Mouse (Mus musculus) intestine, embryonic 16.5 days (tissue): Measurements from ENCODE around the gene Arhgap6. TPM values are rescaled to one million over a fixed set of nuclear protein-coding genes. Genes with fewer than 3 reads are reported as not detected.
A peak's percentile ranks its signal among the peaks of the same experiment; 100 is the strongest.
"Not testable (repeated sequence)": the region's sequence is repeated elsewhere in the genome, so short reads cannot be mapped to it uniquely, and the experiment has no call there.

ENCODE experiments used
- ATAC-seq: fragments of 200-750 bp; cut with Nextera tagmentation; 2 replicates; pipeline ENCODE4 v1.8.0; 2017; ENCODE audit warnings: moderate TSS enrichment, moderate library complexity
- H3K27ac ChIP-seq: fragments of 300-500 bp; sonication (generic); 2 replicates; pipeline ENCODE4 v1.5.1; 2014; ENCODE audit warnings: mild to moderate bottlenecking, low read length
- H3K27me3 ChIP-seq: fragments of 300-500 bp; sonication (generic); replicated peaks from 2 replicates; pipeline ENCODE4 v1.6.1; 2014; ENCODE audit warnings: low read length, control low read depth, mixed read lengths; ENCODE audit not compliant: control insufficient read depth, insufficient read depth
- H3K36me3 ChIP-seq: fragments of 300-500 bp; sonication (generic); 2 replicates; pipeline ENCODE4 v1.6.1; 2014; ENCODE audit warnings: low read length, control low read depth; ENCODE audit not compliant: control insufficient read depth, insufficient read depth
- H3K4me1 ChIP-seq: fragments of 300-500 bp; sonication (generic); 2 replicates; pipeline ENCODE4 v1.6.1; 2014; ENCODE audit warnings: low read length, control low read depth, mixed read lengths; ENCODE audit not compliant: control insufficient read depth, insufficient read depth
- H3K4me2 ChIP-seq: fragments of 300-500 bp; sonication (generic); 2 replicates; pipeline ENCODE4 v1.6.1; 2014; ENCODE audit warnings: low read depth, low read length, control low read depth
- H3K4me3 ChIP-seq: fragments of 300-500 bp; sonication (generic); 2 replicates; pipeline ENCODE4 v1.5.1; 2014; ENCODE audit warnings: mild to moderate bottlenecking, low read length
- H3K9ac ChIP-seq: fragments of 300-500 bp; sonication (generic); 2 replicates; pipeline ENCODE4 v1.6.1; 2014; ENCODE audit warnings: low read depth, low read length
- H3K9me3 ChIP-seq: fragments of 300-500 bp; sonication (generic); 2 replicates; pipeline ENCODE4 v1.6.1; 2016; ENCODE audit warnings: low read length, control low read depth; ENCODE audit not compliant: control insufficient read depth
- WGBS: fragments of 180-500 bp; shearing (Covaris S2); extraction: QIAGEN DNeasy Blood & Tissue Kit; methylation state at CpG from one replicate; pipeline ENCODE4 v1.1.7; 2014; 5-methylcytosine and 5-hydroxymethylcytosine counted together
- polyA plus RNA-seq: library from polyadenylated mRNA; unstranded; fragments of >200 nt; fragmentation: Nextera tagmentation; extraction: Ambion mirVana; gene quantifications from 2 replicates; pipeline ENCODE4 v1.2.1, GENCODE M21; 2015

Arhgap6 gene
- polyA plus RNA-seq, 1 experiment from 2014 or later, result 4.0 TPM

DNA sequence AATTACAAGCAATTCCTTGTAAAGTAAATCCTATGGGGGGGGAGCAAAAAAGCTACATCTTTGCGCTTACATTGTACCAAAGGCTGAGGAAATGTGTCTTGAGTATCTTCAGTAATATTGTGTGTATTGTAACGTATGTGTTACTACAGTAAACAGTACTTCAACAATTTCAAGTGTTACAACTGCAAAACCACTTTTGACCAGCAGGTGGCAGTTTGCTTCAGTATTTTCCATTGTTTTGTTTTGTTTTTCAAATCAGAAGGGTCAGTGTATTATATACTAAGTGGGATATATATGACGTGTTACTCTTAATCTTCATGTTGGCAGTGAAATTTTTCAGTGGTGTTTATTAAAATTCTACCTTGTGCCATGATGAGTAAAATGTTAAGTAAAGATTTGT is 509.0 kb downstream of the Arhgap6 start:
- 36% methylated on average over 3 of the region's 3 CpGs for WGBS
- H3K4me2 ChIP-seq, result no peak overlapping the region
- H3K4me1 ChIP-seq, result no peaks in the 10 kb centered on the region
- no peak for ATAC-seq
- no peaks in the 10 kb centered on the region for H3K9me3 ChIP-seq
- no peak overlapping the region for H3K4me3 ChIP-seq
- H3K9ac ChIP-seq, result no peak overlapping the region
- no peak overlapping the region for H3K27ac ChIP-seq
- no peaks in the 10 kb centered on the region for H3K36me3 ChIP-seq
- no peaks in the 10 kb centered on the region for H3K27me3 ChIP-seq

DNA sequence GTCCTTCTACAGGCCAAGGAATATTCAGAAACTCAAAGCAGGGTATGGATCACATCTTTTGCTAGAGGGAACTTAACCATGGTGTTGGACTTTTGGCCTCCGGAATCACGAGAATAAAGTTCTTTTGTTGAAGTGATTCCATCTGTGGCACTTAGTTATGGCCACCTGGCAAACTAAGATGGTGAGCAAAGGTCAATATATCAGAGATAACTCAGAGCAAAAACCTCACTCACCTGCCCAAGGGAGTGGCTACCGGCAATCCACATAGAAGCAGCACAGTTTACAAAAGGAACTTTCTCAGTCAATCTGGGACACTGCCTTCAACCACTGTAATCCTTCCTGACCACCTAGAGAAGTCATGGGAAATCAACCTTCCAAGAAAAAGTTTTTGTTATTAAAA is 513.7 kb downstream of the Arhgap6 start:
- WGBS, result 67% methylated on average over 3 of the region's 3 CpGs
- H3K36me3 ChIP-seq, result no peaks in the 10 kb centered on the region; the same call in 1 of the 2 replicates
- H3K9ac ChIP-seq, result no peak overlapping the region
- ATAC-seq, result peak; percentile 92
- no peak overlapping the region for H3K4me3 ChIP-seq
- H3K4me1 ChIP-seq, result no peaks in the 10 kb centered on the region
- no peak overlapping the region for H3K4me2 ChIP-seq
- H3K27me3 ChIP-seq, result no peaks in the 10 kb centered on the region
- no peak overlapping the region for H3K27ac ChIP-seq
- H3K9me3 ChIP-seq, result no peaks in the 10 kb centered on the region

DNA sequence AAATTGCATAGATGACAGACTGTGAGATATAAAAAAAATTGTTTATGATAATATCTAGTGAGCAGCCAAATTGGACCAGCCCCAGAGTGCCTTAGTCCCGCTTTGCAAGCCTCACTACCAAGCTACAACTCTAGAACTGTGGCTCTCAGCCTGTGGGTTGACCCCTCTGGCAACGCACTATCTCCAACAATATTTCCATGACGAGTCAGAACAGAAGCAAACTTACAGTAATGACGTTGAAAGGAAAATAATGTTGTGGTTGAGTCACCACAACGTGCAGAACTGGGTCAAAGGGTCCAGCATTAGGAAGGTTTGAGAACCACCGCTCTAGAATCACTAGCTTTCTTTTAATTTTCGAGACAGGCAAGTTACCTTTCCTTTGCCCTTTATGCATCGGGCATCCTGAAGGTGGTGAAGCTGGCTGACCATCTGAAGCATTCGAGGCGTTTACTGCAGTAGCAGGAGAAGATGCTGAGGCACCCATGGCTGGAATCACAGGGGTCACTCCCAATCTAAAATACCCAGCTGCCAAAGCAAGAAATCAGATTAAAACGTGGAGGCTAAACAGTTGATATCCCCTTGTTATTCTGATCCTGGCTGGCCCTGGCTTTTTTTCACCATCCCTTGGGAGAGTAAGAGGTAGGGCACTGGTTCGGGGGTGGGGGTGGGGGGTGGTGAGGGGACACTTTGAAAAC is 524.3 kb downstream of the Arhgap6 start:
- peak overlapping the region; percentile 34 for H3K4me2 ChIP-seq
- H3K9me3 ChIP-seq, result no peaks in the 10 kb centered on the region
- H3K36me3 ChIP-seq, result no peaks in the 10 kb centered on the region
- peak overlapping the region; percentile 77 for H3K9ac ChIP-seq
- no peaks in the 10 kb centered on the region for H3K27me3 ChIP-seq
- H3K27ac ChIP-seq, result no peak overlapping the region
- no peaks in the 10 kb centered on the region for H3K4me1 ChIP-seq
- WGBS, result 38% methylated on average over 12 of the region's 12 CpGs
- H3K4me3 ChIP-seq, result peak overlapping the region; percentile 61
- no peak for ATAC-seq

DNA sequence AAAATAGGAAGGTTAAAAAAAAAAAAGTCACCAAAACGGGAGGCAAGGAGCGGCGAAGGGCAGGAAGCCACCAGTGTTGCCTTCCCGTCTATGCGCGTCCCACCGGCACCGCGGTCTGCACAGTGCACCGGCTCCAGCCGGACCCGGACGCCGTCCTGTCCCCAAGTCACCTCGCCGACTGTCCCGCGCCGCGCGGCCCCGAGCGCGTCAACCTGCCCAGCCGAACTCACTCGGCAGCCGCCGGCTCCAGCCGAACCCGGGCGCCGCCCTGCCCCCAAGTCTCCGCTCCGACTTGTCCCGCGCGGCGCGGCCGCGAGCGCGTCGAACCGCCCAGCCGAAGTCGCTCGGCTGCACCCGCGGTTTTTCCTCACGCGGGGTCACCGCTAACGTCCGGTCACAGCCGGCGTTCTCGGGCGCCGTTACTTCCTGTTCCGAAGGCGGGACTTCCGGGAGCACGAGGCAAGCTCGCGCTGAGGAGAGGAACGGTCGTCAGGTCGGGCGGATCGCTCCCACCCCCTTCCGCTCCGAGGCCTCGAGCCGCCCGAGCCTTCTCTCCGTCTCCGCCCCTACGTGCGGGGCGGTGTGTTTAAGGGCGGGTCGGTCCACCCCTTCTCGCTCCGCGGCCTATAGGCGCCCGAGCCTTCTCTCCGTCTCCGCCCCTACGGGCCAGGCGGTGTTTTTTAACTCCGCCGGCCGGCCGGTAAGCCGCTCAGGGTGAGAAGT is 525.2 kb downstream of the Arhgap6 start, which contains the start of gene Hccs:
TSS of gene Hccs (minus strand) at position 428 of the 723 bp plus-strand sequence.
- peak; percentile 100 for ATAC-seq
- H3K4me1 ChIP-seq, result no peaks in the 10 kb centered on the region
- H3K9me3 ChIP-seq, result no peaks in the 10 kb centered on the region
- H3K27me3 ChIP-seq, result no peaks in the 10 kb centered on the region
- peak within 1 kb of the TSS; percentile 81 for H3K27ac ChIP-seq
- 17% methylated on average over 80 of the region's 97 CpGs for WGBS
- H3K4me2 ChIP-seq, result peak within 1 kb of the TSS; percentile 34
- no peaks in the 10 kb centered on the region for H3K36me3 ChIP-seq
- H3K9ac ChIP-seq, result peak within 1 kb of the TSS; percentile 77
- H3K4me3 ChIP-seq, result peak within 1 kb of the TSS; percentile 61

DNA sequence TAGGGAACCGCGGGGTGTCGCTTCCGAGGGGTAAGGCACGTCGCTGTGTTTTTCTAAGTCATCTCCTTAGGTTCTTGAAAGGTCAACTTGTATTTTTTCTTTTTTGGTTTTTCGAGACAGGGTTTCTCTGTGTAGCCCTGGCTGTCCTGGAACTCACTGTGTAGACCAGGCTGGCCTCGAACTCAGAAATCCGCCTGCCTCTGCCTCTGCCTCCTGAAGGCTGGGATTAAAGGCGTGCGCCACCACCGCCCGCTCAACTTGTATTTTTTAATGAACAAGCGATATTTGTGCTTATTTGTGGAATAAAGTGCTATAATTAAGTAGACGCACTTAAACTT is 525.7 kb downstream of the Arhgap6 start:
- not testable (repeated sequence) for H3K27ac ChIP-seq, H3K27me3 ChIP-seq, H3K9me3 ChIP-seq, H3K4me1 ChIP-seq, H3K36me3 ChIP-seq, H3K9ac ChIP-seq
- WGBS, result 27% methylated on average over 15 of the region's 15 CpGs
- Histone ChIP-seq H3K4me3 (peak overlapping the region; percentile 61), H3K4me2 (peak overlapping the region; percentile 32)
- ATAC-seq, result peak; percentile 14; the same call in 1 of the 2 replicates

DNA sequence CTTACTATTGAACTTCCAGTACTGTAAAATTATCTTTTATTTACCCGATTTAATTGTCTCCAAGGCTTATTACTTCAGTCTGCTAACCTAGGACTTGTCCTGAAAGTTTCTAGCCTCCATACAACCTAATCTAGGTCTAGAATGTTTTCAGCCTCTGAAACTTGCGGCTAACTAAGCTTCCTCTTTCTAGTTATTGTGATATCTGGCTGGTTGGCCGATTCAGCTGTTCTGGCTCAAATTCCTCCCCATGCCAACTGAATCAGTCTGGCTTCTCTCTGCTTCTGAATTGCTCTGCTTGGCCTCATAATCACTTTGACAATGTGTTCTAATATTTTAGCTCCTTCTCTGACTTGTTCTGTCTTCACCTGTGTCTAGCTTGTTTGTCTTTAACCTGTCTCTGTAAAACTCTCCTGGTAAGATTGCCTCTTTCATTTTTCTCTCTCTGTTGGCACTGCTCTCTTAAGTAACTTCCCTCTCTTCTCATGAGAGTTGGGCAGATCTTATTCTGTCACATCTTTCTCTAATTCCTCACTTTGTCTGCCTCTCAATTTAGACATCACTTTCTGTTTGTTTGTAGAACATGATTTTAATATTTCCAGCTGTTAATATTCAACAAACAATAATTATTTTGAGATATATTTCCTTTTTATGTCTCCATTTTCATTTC is 531.2 kb downstream of the Arhgap6 start:
- H3K27ac ChIP-seq, result no peak overlapping the region
- H3K36me3 ChIP-seq, result no peaks in the 10 kb centered on the region
- no peak for ATAC-seq
- no peaks in the 10 kb centered on the region for H3K27me3 ChIP-seq
- 83% methylated on average over 3 of the region's 3 CpGs for WGBS
- no peaks in the 10 kb centered on the region for H3K9me3 ChIP-seq
- H3K9ac ChIP-seq, result no peak overlapping the region
- H3K4me1 ChIP-seq, result no peaks in the 10 kb centered on the region
- no peak overlapping the region for H3K4me2 ChIP-seq
- no peak overlapping the region for H3K4me3 ChIP-seq

DNA sequence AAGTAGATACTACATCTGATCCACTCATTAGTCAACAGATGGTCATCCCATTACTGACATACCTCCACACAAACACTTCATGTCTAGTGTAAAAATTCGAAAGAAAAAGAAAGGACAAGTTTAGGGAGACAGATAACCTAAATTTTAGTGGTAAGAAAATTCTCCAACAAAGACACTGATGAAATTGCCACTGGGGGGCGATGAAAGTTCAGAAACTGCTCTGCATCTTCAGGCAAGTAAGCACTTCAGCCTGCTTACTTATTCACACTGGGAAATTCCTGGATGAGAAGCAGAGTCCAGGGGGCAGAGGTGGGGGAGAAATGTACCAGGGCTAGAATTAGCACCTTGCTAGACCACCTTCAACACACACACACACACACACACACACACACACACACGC is 537.4 kb downstream of the Arhgap6 start:
- H3K36me3 ChIP-seq, result no peaks in the 10 kb centered on the region
- H3K4me2 ChIP-seq, result no peak overlapping the region
- no peak overlapping the region for H3K27ac ChIP-seq
- H3K27me3 ChIP-seq, result no peaks in the 10 kb centered on the region
- no peaks in the 10 kb centered on the region for H3K4me1 ChIP-seq
- no peak overlapping the region for H3K9ac ChIP-seq
- no peaks in the 10 kb centered on the region for H3K9me3 ChIP-seq
- no peak for ATAC-seq
- WGBS, result 23% methylated on average over 3 of the region's 3 CpGs
- no peak overlapping the region for H3K4me3 ChIP-seq

DNA sequence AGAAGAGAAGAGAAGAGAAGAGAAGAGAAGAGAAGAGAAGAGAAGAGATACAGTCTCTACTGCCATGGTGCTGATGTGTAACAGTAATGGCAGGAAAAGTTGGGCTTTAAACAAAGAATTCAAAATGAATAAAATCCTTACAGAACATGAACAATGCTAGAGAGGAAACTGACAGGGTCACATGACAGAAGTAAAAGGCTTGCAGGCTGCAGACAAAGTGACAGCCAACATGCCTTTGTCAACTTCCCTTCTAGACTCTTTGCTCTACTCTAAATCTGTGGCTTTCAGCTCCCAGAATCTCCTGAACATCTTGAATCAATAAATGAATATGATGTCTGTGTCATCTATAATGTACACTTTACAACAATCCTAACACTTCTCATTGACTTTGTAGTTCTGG is 542.7 kb downstream of the Arhgap6 start:
- ATAC-seq, result no peak
- no peak overlapping the region for H3K4me3 ChIP-seq

DNA sequence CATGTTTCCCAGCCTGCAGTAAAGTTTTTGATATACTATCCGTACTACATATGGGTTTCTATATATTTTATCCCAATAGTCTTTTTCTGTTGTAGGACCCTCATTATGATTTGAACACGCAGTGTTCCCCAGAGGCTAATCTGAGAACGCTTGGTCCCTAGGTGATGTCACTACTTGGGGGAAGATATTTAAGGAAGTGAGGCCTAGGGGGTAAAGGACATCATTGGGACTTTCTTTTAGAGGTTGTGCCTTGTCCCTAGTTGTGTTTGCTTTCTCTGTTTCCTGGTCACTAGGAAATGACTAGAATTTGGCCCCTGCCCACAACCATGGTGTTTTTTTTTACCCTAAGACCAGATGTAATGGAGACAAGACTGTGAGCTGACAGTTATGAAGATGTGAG is 543.3 kb downstream of the Arhgap6 start:
- Histone ChIP-seq H3K4me1 (no peaks in the 10 kb centered on the region), H3K9ac (no peak overlapping the region), H3K9me3 (no peaks in the 10 kb centered on the region), H3K27me3 (no peaks in the 10 kb centered on the region), H3K27ac (no peak overlapping the region), H3K4me2 (no peak overlapping the region), H3K4me3 (no peak overlapping the region), H3K36me3 (no peaks in the 10 kb centered on the region)
- no peak for ATAC-seq
- WGBS, result 78% methylated on average over 3 of the region's 3 CpGs

More for the DNA sequence above, 542.7 kb downstream of the Arhgap6 start:
- no peaks in the 10 kb centered on the region for H3K9me3 ChIP-seq
- no peaks in the 10 kb centered on the region for H3K36me3 ChIP-seq
- no peak overlapping the region for H3K4me2 ChIP-seq
- H3K9ac ChIP-seq, result no peak overlapping the region
- no peaks in the 10 kb centered on the region for H3K4me1 ChIP-seq
- no peak overlapping the region for H3K27ac ChIP-seq
- no peaks in the 10 kb centered on the region for H3K27me3 ChIP-seq
